Mouse (Mus musculus) sigmoid colon, adult 10 weeks (tissue): ENCODE measurements around the gene Olfr57. TPM values are rescaled to one million over a fixed set of nuclear protein-coding genes. Genes with fewer than 3 reads are reported as not detected.

ENCODE experiments used
- polyA plus RNA-seq: library from polyadenylated mRNA; stranded (reverse); fragments of 350-450 nt; fragmentation: Illumina TruSeq; extraction: RNeasy Lipid Tissue Mini Kit (QIAGEN cat#74804); gene quantifications from one replicate; pipeline ENCODE4 v1.2.3, GENCODE M21; 2014; ENCODE audit warnings: low read depth, low replicate concordance

Gene Olfr57
- not detected for polyA plus RNA-seq

DNA sequence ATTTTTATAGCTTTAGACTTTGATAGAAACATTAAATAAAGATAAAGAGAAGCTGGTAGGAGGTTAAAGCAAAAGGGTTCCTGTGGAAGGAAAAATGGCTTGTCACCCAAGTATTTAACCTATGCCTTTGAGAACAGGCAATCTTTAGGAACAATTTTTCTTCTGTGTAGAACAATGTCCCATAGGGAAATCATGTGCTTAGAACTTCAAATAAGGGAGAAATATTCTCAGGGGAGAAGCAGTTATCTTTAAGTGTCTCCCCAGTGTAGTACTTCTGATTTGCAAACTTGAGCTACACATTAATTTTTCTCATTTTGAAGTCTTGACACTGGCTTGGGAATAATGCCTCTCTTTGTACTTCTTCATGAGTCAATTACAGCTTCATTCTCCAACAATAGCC, at the start of gene Olfr57:
TSS of gene Olfr57 (plus strand) at position 301 of the 400 bp plus-strand sequence.

DNA sequence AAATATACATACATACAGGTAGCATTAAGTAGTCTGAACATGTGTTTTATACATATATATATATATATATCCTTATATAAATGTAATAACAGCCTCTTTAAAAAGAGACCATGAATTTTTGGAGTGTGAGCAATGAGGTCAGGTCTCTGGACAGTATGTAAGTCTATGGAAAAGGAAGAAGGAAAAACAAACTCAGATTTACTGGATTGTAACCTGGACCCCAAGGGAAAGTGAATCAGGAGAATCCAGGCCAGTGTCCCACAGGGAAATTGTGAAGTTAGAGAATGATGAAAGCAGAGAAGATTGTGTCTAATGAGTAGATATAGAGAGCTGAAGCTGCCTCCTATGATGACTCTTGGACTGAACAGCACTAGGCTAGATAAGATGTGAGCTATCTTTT, 47.8 kb upstream of the Olfr57 start, which contains the start of gene Olfr1352:
TSS of gene Olfr1352 (plus strand) at position 301 of the 400 bp plus-strand sequence.

GRCm38 (mm10) chr10:79012172-79012571, 16.4 kb upstream of the Olfr57 start, which contains the start of gene Olfr1351:
Gene Olfr1351 (plus strand): TSS chr10:79012472.

Other genes with a start within 250 kb of the Olfr57 start
- gene Slc1a6, start 248.2 kb upstream of the Olfr57 start, polyA plus RNA-seq = not detected
- not detected for gene Olfr1356, start 176.6 kb upstream of the Olfr57 start, polyA plus RNA-seq
- gene Olfr1355, start 153.2 kb upstream of the Olfr57 start, polyA plus RNA-seq = not detected
- gene Olfr1354, start 115.6 kb upstream of the Olfr57 start, polyA plus RNA-seq = not detected
- not detected for gene Olfr8, start 78.1 kb upstream of the Olfr57 start, polyA plus RNA-seq
- gene Olfr1353, start 65.4 kb upstream of the Olfr57 start, polyA plus RNA-seq = not detected
- not detected for gene Olfr1352, start 47.7 kb upstream of the Olfr57 start, polyA plus RNA-seq
- gene Olfr1351, start 16.3 kb upstream of the Olfr57 start, polyA plus RNA-seq = not detected
- gene 2610008E11Rik, start 68.9 kb downstream of the Olfr57 start, polyA plus RNA-seq = 57.9 TPM
- not detected for gene Vmn2r80, start 120.0 kb downstream of the Olfr57 start, polyA plus RNA-seq
- not detected for gene Vmn2r81, start 219.0 kb downstream of the Olfr57 start, polyA plus RNA-seq